Mouse (Mus musculus) bone marrow macrophage, adult 2 months (primary cell): ENCODE data around the gene Agap1. TPM values are rescaled to one million over a fixed set of nuclear protein-coding genes. Genes with fewer than 3 reads are reported as not detected.
A peak's percentile ranks its signal among the peaks of the same experiment; 100 is the strongest.

Source experiments
- H3K27ac ChIP-seq: 2 replicates; pipeline ENCODE4 v1.5.1; 2012; ENCODE audit warnings: low read depth, low read length; ENCODE audit not compliant: insufficient read depth
- H3K4me1 ChIP-seq: 2 replicates; pipeline ENCODE4 v1.6.1; 2012; ENCODE audit warnings: low read length; ENCODE audit not compliant: control insufficient read depth, insufficient read depth
- H3K4me3 ChIP-seq: 2 replicates; pipeline ENCODE4 v1.5.1; 2012; ENCODE audit warnings: mild to moderate bottlenecking, low read length, moderate library complexity; ENCODE audit not compliant: insufficient read depth
- CTCF ChIP-seq: IDR thresholded peaks from 2 replicates; pipeline ENCODE4 v1.5.1; 2012; ENCODE audit warnings: low read depth, mild to moderate bottlenecking, low read length, moderate library complexity
- POLR2A ChIP-seq: IDR thresholded peaks from 2 replicates; pipeline ENCODE4 v1.6.1; 2012; ENCODE audit warnings: mild to moderate bottlenecking, low read depth, low read length, borderline replicate concordance
- polyA plus RNA-seq: library from polyadenylated mRNA; stranded (reverse); fragments of >200 nt; gene quantifications from 2 replicates; pipeline ENCODE4 v1.2.4, GENCODE M21; 2012; ENCODE audit not compliant: missing spikeins, insufficient read depth, insufficient read length

Gene Agap1
- polyA plus RNA-seq, 1 experiment: 14.8 TPM

- Histone ChIP-seq H3K4me1 (peaks cover 4% of the 10 kb centered on the region; the same call in 1 of the 2 replicates), H3K27ac (no peak overlapping the region), H3K4me3 (no peak overlapping the region)
- TF ChIP-seq CTCF (no peak), POLR2A (no peak)
Observed at GRCm38 (mm10) chr1:89935493-89936348, 481.1 kb downstream of the Agap1 start.

GRCm38 (mm10) chr1:89938884-89939595, 484.4 kb downstream of the Agap1 start:
- Histone ChIP-seq H3K4me1 (peaks cover 8% of the 10 kb centered on the region; the same call in 1 of the 2 replicates), H3K4me3 (no peak overlapping the region), H3K27ac (no peak overlapping the region)
- no peak for TF ChIP-seq POLR2A
- TF ChIP-seq CTCF: peak; percentile 72

- TF ChIP-seq CTCF (no peak), POLR2A (no peak)
- no peak overlapping the region for H3K27ac ChIP-seq
- H3K4me1 ChIP-seq: peaks cover 8% of the 10 kb centered on the region; the same call in 1 of the 2 replicates
- no peak overlapping the region for H3K4me3 ChIP-seq
Observed at GRCm38 (mm10) chr1:89939596-89939960, 485.0 kb downstream of the Agap1 start.

- H3K27ac ChIP-seq: no peak overlapping the region
- TF ChIP-seq POLR2A (no peak), CTCF (peak; percentile 63)
- peaks cover 8% of the 10 kb centered on the region; the same call in 1 of the 2 replicates for H3K4me1 ChIP-seq
- peak overlapping the region; percentile 18; the same call in 1 of the 2 replicates for H3K4me3 ChIP-seq
Observed at GRCm38 (mm10) chr1:89939981-89940726, 485.5 kb downstream of the Agap1 start.

GRCm38 (mm10) chr1:89940961-89941524, 486.4 kb downstream of the Agap1 start:
- TF ChIP-seq POLR2A: no peak
- Histone ChIP-seq H3K4me3 (no peak overlapping the region), H3K4me1 (peaks cover 8% of the 10 kb centered on the region; the same call in 1 of the 2 replicates), H3K27ac (no peak overlapping the region)

GRCm38 (mm10) chr1:89941701-89942381, 487.2 kb downstream of the Agap1 start:
- TF ChIP-seq CTCF: no peak
- TF ChIP-seq POLR2A: no peak
- H3K4me3 ChIP-seq: peak overlapping the region; percentile 54
- no peak overlapping the region for H3K27ac ChIP-seq
- peaks cover 8% of the 10 kb centered on the region; the same call in 1 of the 2 replicates for H3K4me1 ChIP-seq

GRCm38 (mm10) chr1:89942395-89942976, 487.9 kb downstream of the Agap1 start:
- Histone ChIP-seq H3K4me3 (peak overlapping the region; percentile 54; the same call in 1 of the 2 replicates), H3K4me1 (peaks cover 8% of the 10 kb centered on the region; the same call in 1 of the 2 replicates), H3K27ac (no peak overlapping the region)
- TF ChIP-seq CTCF: no peak
- no peak for TF ChIP-seq POLR2A

- Histone ChIP-seq H3K4me3 (no peak overlapping the region), H3K27ac (no peak overlapping the region), H3K4me1 (peaks cover 8% of the 10 kb centered on the region; the same call in 1 of the 2 replicates)
- no peak for TF ChIP-seq POLR2A
- TF ChIP-seq CTCF: peak; percentile 91
Observed at GRCm38 (mm10) chr1:89943202-89943601, 488.6 kb downstream of the Agap1 start.
